Mouse (Mus musculus) MEL (cell line): ENCODE results near the gene Cbx6. TPM values are rescaled to one million over a fixed set of nuclear protein-coding genes. Genes with fewer than 3 reads are reported as not detected.

ENCODE experiments used
- DNase-seq: peaks from one replicate; pipeline ENCODE4 v3.0.0; 2011; ENCODE audit warnings: low read depth, low spot score
- H3K27ac ChIP-seq: 2 replicates; pipeline ENCODE4 v1.5.1; 2012; ENCODE audit warnings: low read depth, mild to moderate bottlenecking, control low read depth, low read length, moderate library complexity; ENCODE audit not compliant: control insufficient read depth
- H3K27me3 ChIP-seq, 2 experiments: fragments of 150-350 bp in 1 of 2; sonication (generic) in 1 of 2; 2 replicates each; pipeline ENCODE4 v1.6.1; 2012; ENCODE audit warnings: low read length in 2 of 2, mild to moderate bottlenecking in 2 of 2, improper control_type of control experiment in 1 of 2, moderate library complexity in 1 of 2; ENCODE audit not compliant: insufficient read depth in 2 of 2, control insufficient read depth in 1 of 2
- H3K36me3 ChIP-seq, 2 experiments: 2 replicates each; pipeline ENCODE4 v1.6.1; 2012 to 2014; ENCODE audit warnings: low read length in 2 of 2, improper control_type of control experiment in 1 of 2, inconsistent platforms in 1 of 2, mild to moderate bottlenecking in 1 of 2; ENCODE audit not compliant: insufficient read depth in 2 of 2, control insufficient read depth in 1 of 2
- H3K4me1 ChIP-seq, 2 experiments: fragments of 150-350 bp in 1 of 2; sonication (generic) in 1 of 2; 2 replicates each; pipeline ENCODE4 v1.6.1; 2012; ENCODE audit warnings: low read length in 2 of 2, improper control_type of control experiment in 1 of 2, mild to moderate bottlenecking in 1 of 2; ENCODE audit not compliant: insufficient read depth in 2 of 2, control insufficient read depth in 1 of 2
- H3K4me3 ChIP-seq, 2 experiments: fragments of 150-350 bp in 1 of 2; sonication (generic) in 1 of 2; 2 replicates each; pipeline ENCODE4 v1.5.1; 2012; ENCODE audit warnings: low read depth in 2 of 2, low read length in 2 of 2, mild to moderate bottlenecking in 2 of 2, moderate library complexity in 2 of 2, control low read depth in 1 of 2, improper control_type of control experiment in 1 of 2; ENCODE audit not compliant: control insufficient read depth in 1 of 2, insufficient read depth in 1 of 2
- H3K79me2 ChIP-seq: 2 replicates; pipeline ENCODE4 v1.6.1; 2012; ENCODE audit warnings: mild to moderate bottlenecking, low read length, moderate library complexity; ENCODE audit not compliant: control insufficient read depth, poor library complexity, insufficient read depth
- H3K9ac ChIP-seq: 2 replicates; pipeline ENCODE4 v1.6.1; 2012; ENCODE audit warnings: low read depth, mild to moderate bottlenecking, control low read depth, low read length, moderate library complexity; ENCODE audit not compliant: control insufficient read depth, poor library complexity, severe bottlenecking
- H3K9me3 ChIP-seq: fragments of 150-350 bp; sonication (generic); replicated peaks from 2 replicates; pipeline ENCODE4 v1.6.1; 2012; ENCODE audit warnings: mild to moderate bottlenecking, low read length, improper control_type of control experiment, moderate library complexity; ENCODE audit not compliant: insufficient read depth
- CHD1 ChIP-seq: IDR thresholded peaks from 2 replicates; pipeline ENCODE4 v1.6.1; 2012; ENCODE audit warnings: low read depth, mild to moderate bottlenecking, inconsistent platforms, low read length, improper control_type of control experiment
- CHD2 ChIP-seq: IDR thresholded peaks from 2 replicates; pipeline ENCODE4 v1.6.1; 2011; ENCODE audit warnings: low read length, improper control_type of control experiment
- CTCF ChIP-seq, 3 experiments: IDR thresholded peaks in 2 of 3; conservative IDR thresholded peaks in 1 of 3; 2 replicates each; pipeline ENCODE4 v1.5.1; 2011 to 2012; ENCODE audit warnings: low read length in 3 of 3, low read depth in 2 of 3, mild to moderate bottlenecking in 2 of 3, improper control_type of control experiment in 1 of 3, inconsistent platforms in 1 of 3, mixed read lengths in 1 of 3, moderate library complexity in 1 of 3; ENCODE audit not compliant: control insufficient read depth in 1 of 3, insufficient read depth in 1 of 3, poor library complexity in 1 of 3, severe bottlenecking in 1 of 3
- ELF1 ChIP-seq: IDR thresholded peaks from 2 replicates; pipeline ENCODE4 v1.6.1; 2014; ENCODE audit warnings: low read depth, mild to moderate bottlenecking, inconsistent platforms, low read length, improper control_type of control experiment, moderate library complexity
- EP300 ChIP-seq, 2 experiments: IDR thresholded peaks; 2 replicates each; pipeline ENCODE4 v1.6.1; 2011; ENCODE audit warnings: improper control_type of control experiment in 2 of 2, low read length in 2 of 2, low read depth in 1 of 2, mild to moderate bottlenecking in 1 of 2
- ETS1 ChIP-seq: IDR thresholded peaks from 2 replicates; pipeline ENCODE4 v1.6.1; 2012; ENCODE audit warnings: low read depth, mild to moderate bottlenecking, inconsistent platforms, low read length, improper control_type of control experiment, moderate library complexity
- GABPA ChIP-seq: IDR thresholded peaks from 2 replicates; pipeline ENCODE4 v1.6.1; 2012; ENCODE audit warnings: low read depth, mild to moderate bottlenecking, inconsistent platforms, low read length, improper control_type of control experiment, moderate library complexity
- GATA1 ChIP-seq: IDR thresholded peaks from 2 replicates; pipeline ENCODE4 v1.6.1; 2011; ENCODE audit warnings: low read depth, low read length, improper control_type of control experiment
- HCFC1 ChIP-seq: IDR thresholded peaks from 2 replicates; pipeline ENCODE4 v1.6.1; 2012; ENCODE audit warnings: low read depth, mild to moderate bottlenecking, inconsistent platforms, low read length, improper control_type of control experiment, moderate library complexity
- JUND ChIP-seq: IDR thresholded peaks from 2 replicates; pipeline ENCODE4 v1.6.1; 2011; ENCODE audit warnings: low read depth, mild to moderate bottlenecking, improper control_type of control experiment, low read length
- KAT2A ChIP-seq: conservative IDR thresholded peaks from 2 replicates; pipeline ENCODE4 v1.6.1; 2012; ENCODE audit warnings: low read depth, low read length, improper control_type of control experiment, inconsistent platforms
- MAFK ChIP-seq: IDR thresholded peaks from 2 replicates; pipeline ENCODE4 v1.6.1; 2011; ENCODE audit warnings: low read depth, mild to moderate bottlenecking, low read length, improper control_type of control experiment, borderline replicate concordance
- MAZ ChIP-seq: IDR thresholded peaks from 2 replicates; pipeline ENCODE4 v1.6.1; 2012; ENCODE audit warnings: low read depth, mild to moderate bottlenecking, inconsistent platforms, low read length, improper control_type of control experiment
- MEF2A ChIP-seq: IDR thresholded peaks from 2 replicates; pipeline ENCODE4 v1.6.1; 2014; ENCODE audit warnings: low read depth, mild to moderate bottlenecking, inconsistent platforms, low read length, improper control_type of control experiment; ENCODE audit not compliant: poor library complexity, insufficient replicate concordance, severe bottlenecking; ENCODE audit errors: extremely low read depth
- MYB ChIP-seq: IDR thresholded peaks from 2 replicates; pipeline ENCODE4 v1.6.1; 2011; ENCODE audit warnings: mild to moderate bottlenecking, low read depth, low read length, improper control_type of control experiment
- MYC ChIP-seq: IDR thresholded peaks from 2 replicates; pipeline ENCODE4 v1.6.1; 2011; ENCODE audit warnings: low read depth, mild to moderate bottlenecking, low read length, improper control_type of control experiment, moderate library complexity
- NELFE ChIP-seq: IDR thresholded peaks from 2 replicates; pipeline ENCODE4 v1.6.1; 2011; ENCODE audit warnings: low read depth, low read length, improper control_type of control experiment
- NRF1 ChIP-seq: IDR thresholded peaks from 2 replicates; pipeline ENCODE4 v1.6.1; 2014; ENCODE audit warnings: low read depth, mild to moderate bottlenecking, inconsistent platforms, low read length, improper control_type of control experiment, moderate library complexity; ENCODE audit not compliant: poor library complexity, insufficient read depth, severe bottlenecking
- POLR2A ChIP-seq, 2 experiments: IDR thresholded peaks; 2 replicates each; pipeline ENCODE4 v1.6.1; 2011 to 2012; ENCODE audit warnings: low read length in 2 of 2, mild to moderate bottlenecking in 2 of 2, control low read depth in 1 of 2, improper control_type of control experiment in 1 of 2, low read depth in 1 of 2, moderate library complexity in 1 of 2; ENCODE audit not compliant: control insufficient read depth in 1 of 2, insufficient read depth in 1 of 2, poor library complexity in 1 of 2
- POLR2AphosphoS2 ChIP-seq: IDR thresholded peaks from 2 replicates; pipeline ENCODE4 v1.6.1; 2011; ENCODE audit warnings: low read length, improper control_type of control experiment
- POLR2AphosphoS5 ChIP-seq: IDR thresholded peaks from 2 replicates; pipeline ENCODE4 v1.6.1; 2012; ENCODE audit warnings: low read depth, borderline replicate concordance, mild to moderate bottlenecking, inconsistent platforms, low read length, moderate library complexity, mixed read lengths
- RAD21 ChIP-seq: IDR thresholded peaks from 2 replicates; pipeline ENCODE4 v1.6.1; 2011; ENCODE audit warnings: mild to moderate bottlenecking, low read depth, low read length, improper control_type of control experiment
- RCOR1 ChIP-seq: IDR thresholded peaks from 2 replicates; pipeline ENCODE4 v1.6.1; 2012; ENCODE audit warnings: low read depth, mild to moderate bottlenecking, inconsistent platforms, low read length, improper control_type of control experiment
- SMC3 ChIP-seq: IDR thresholded peaks from 2 replicates; pipeline ENCODE4 v1.6.1; 2011; ENCODE audit warnings: low read depth, low read length, improper control_type of control experiment
- TAL1 ChIP-seq: IDR thresholded peaks from 2 replicates; pipeline ENCODE4 v1.6.1; 2012; ENCODE audit warnings: mild to moderate bottlenecking, inconsistent platforms, low read length, moderate library complexity, mixed read lengths
- TCF12 ChIP-seq: IDR thresholded peaks from 2 replicates; pipeline ENCODE4 v1.6.1; 2014; ENCODE audit warnings: low read depth, mild to moderate bottlenecking, inconsistent platforms, low read length, improper control_type of control experiment, moderate library complexity
- UBTF ChIP-seq: IDR thresholded peaks from 2 replicates; pipeline ENCODE4 v1.6.1; 2012; ENCODE audit warnings: low read depth, mild to moderate bottlenecking, inconsistent platforms, low read length, improper control_type of control experiment, moderate library complexity, borderline replicate concordance; ENCODE audit not compliant: insufficient read depth
- ZC3H11A ChIP-seq: IDR thresholded peaks from 2 replicates; pipeline ENCODE4 v1.6.1; 2012; ENCODE audit warnings: low read depth, mild to moderate bottlenecking, inconsistent platforms, low read length, improper control_type of control experiment
- ZMIZ1 ChIP-seq: IDR thresholded peaks from 2 replicates; pipeline ENCODE4 v1.6.1; 2012; ENCODE audit warnings: low read depth, mild to moderate bottlenecking, inconsistent platforms, low read length, improper control_type of control experiment, moderate library complexity
- ZNF384 ChIP-seq: IDR thresholded peaks from 2 replicates; pipeline ENCODE4 v1.6.1; 2012; ENCODE audit warnings: low read depth, mild to moderate bottlenecking, inconsistent platforms, low read length, improper control_type of control experiment
- polyA plus RNA-seq, 2 experiments: library from polyadenylated mRNA; stranded (reverse) in 1 of 2; unstranded in 1 of 2; fragments of >175 nt in 1 of 2; fragments of >200 nt in 1 of 2; gene quantifications; 2 replicates each; pipeline versions ENCODE4 v1.2.1 to v1.2.4; 2012; ENCODE audit warnings: low replicate concordance in 2 of 2, low read depth in 1 of 2; ENCODE audit not compliant: insufficient read length in 2 of 2, insufficient read depth in 1 of 2, missing spikeins in 1 of 2
- total RNA-seq: library from RNA; depleted of rRNA; stranded (reverse); fragments of 300-350 nt; gene quantifications from 2 replicates; pipeline ENCODE4 v1.2.3, GENCODE M21; 2012

Cbx6 gene
- total and polyA plus RNA-seq, 3 experiments, result 25.1 to 43.6 TPM; not detected in 1

- Histone ChIP-seq H3K36me3 (no peaks in the 10 kb centered on the region), H3K4me3 (no peak overlapping the region), H3K9ac (no peak overlapping the region), H3K27ac (no peak overlapping the region), H3K27me3 (peaks cover 0 to 2% of the 10 kb centered on the region in 2 experiments; a peak in 1 of 4 replicates), H3K9me3 (no peaks in the 10 kb centered on the region), H3K79me2 (no peaks in the 10 kb centered on the region), H3K4me1 (0 out of 4 replicates have a peak, but pooled peaks cover 0 to 4% of the 10 kb centered on the region in 2 experiments)
- TF ChIP-seq POLR2A (IDR thresholded peaks at IDR 0.05; ENCODE audit: control insufficient read depth in 1 of 2, insufficient read depth in 1 of 2, low read depth in 1 of 2, low read length in 2 of 2, poor library complexity in 1 of 2), result no peak
- no peak for TF ChIP-seq ELF1
- no peak for TF ChIP-seq HCFC1
- TF ChIP-seq POLR2AphosphoS5, result no peak
- 0 out of 2 replicates have a peak, but pooled peaks have one; percentile 10 for TF ChIP-seq ZC3H11A
- no peak for TF ChIP-seq ZMIZ1
- TF ChIP-seq CHD1, result no peak
- TF ChIP-seq MAFK, result no peak
- no peak for TF ChIP-seq NRF1
- TF ChIP-seq KAT2A, result no peak
- TF ChIP-seq EP300 (IDR thresholded peaks at IDR 0.05; ENCODE audit: low read depth in 1 of 2, low read length in 2 of 2), result no peak
- no peak for TF ChIP-seq MEF2A
- no peak for TF ChIP-seq GATA1
- TF ChIP-seq RAD21, result peak; percentile 31
- peak; percentile 29; the same call in 1 of the 2 replicates for TF ChIP-seq SMC3
- TF ChIP-seq GABPA, result no peak
- no peak for TF ChIP-seq RCOR1
- TF ChIP-seq NELFE, result no peak
- TF ChIP-seq MAZ, result no peak
- no peak for TF ChIP-seq POLR2AphosphoS2
- no peak for TF ChIP-seq MYB
- TF ChIP-seq TAL1, result no peak
- no peak for TF ChIP-seq MYC
- no peak for TF ChIP-seq CHD2
- no peak for TF ChIP-seq ETS1
- TF ChIP-seq UBTF, result no peak
- peak; percentile 14 to 44 (median 29); a peak in 5 of 6 replicates for TF ChIP-seq CTCF (IDR thresholded peaks at IDR 0.05 in 2 of 3, conservative IDR thresholded peaks at IDR 0.05 in 1 of 3; ENCODE audit: control insufficient read depth in 1 of 3, insufficient read depth in 1 of 3, low read depth in 2 of 3, low read length in 3 of 3, poor library complexity in 1 of 3, severe bottlenecking in 1 of 3)
- TF ChIP-seq ZNF384, result no peak
- no peak for TF ChIP-seq JUND
- no peak for TF ChIP-seq TCF12
- DNase-seq, result peak; percentile 65
These were observed 15.7 kb upstream of the Cbx6 start for GRCm38 (mm10) chr15:79850143-79850542.
